Mouse (Mus musculus): Measurements from ENCODE around the gene Slc26a3.

The Slc26a3 gene

DNA sequence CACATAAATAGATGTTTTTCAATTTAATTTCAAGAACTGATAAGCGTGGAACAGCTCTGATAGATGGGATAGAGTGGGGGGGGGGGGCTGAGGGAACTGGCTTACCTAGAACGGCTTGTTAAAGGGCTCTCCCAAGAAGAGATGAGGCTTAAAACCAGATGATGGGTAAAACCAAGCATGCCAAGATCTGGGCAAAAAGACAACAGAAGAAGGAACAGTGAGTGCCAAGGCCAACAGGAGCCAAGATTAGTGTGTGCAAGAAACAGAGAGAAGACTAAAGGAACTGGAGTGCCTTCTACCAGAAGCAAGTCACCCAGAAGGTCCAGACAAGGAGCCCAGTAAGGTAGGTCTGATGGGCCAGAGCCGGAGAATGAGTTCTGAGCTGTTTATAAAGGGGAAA, at the start of gene Slc26a3:
Slc26a3 (plus strand) TSS at position 301 of the 400 bp plus-strand sequence.
- DNase-seq, result no peak

- no peak for DNase-seq
Observed at GRCm38 (mm10) chr12:31350191-31350943, 40.3 kb upstream of the Slc26a3 start.

DNA sequence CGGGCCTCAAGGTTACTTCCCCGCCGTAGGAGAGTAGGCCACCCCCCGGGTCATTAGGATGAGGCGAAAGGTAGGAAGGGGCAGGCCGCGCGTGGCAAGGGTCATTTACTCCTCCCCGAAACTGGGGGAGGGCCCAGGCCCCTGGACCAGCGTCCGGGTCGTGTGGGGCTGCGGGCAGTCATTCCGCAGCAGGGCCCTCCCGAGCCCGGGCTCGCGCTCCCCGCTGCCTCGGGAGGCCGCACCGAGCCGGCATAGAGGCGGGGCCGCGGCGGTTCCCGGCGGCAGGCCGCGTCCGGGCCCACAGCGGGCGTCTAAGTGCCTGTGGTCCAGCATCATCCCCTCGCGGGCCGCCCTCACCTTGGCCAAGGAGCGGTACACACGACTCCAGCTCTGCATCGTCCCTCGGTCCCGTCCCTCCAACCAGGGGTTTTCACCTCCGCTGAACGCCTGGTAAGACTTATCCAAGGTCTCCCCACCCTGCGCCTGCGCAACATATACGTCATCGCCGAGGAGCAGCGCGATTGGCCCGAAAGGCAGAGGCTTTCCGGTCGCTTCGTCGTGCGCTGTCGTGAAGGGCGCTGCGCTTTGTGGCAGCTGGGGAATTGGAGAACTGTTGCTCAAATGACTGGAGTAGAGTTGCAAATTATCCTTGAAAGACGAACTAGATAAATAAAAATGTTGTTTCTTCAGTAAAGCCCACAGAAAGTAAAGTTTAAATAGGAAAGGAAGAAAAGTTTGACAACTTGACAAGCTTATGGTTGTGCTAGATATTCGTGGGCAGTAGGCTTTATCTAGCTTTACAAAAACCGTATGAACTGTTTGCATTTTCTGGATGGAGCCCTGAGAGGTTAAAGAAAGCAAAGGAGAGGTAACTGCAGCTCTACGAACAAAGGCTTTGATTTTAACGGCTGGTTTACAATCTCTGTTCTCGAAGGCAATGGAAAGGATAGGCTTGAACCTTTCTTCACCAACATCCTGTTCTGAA, 39.4 kb upstream of the Slc26a3 start, which contains the start of gene Dld:
Dld (minus strand) TSS at position 510 of the 985 bp plus-strand sequence.
- DNase-seq, result peak; percentile 95 to 96

DNA sequence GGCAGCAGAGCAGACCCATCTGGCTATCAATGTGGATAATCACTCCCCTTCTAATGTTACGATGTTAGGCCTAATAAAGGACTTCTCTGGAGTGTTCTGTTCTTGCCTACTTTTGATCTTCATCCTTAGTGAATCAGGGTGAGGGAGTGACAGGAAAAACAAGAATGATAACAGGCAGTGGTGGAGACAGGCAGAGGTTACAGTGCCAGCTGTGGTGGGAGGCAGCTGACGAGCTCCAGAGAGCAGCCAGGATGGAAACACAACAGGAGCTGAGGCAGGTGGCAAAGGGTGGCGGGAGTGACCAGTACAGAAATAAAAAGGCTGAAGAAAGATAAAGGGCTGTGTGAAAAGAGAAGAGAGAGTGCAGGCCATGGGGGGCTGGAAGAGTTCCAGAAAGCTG, 24.2 kb upstream of the Slc26a3 start:
- no peak for DNase-seq

- no peak for DNase-seq
Observed at GRCm38 (mm10) chr12:31367721-31368120, 22.9 kb upstream of the Slc26a3 start.

DNA sequence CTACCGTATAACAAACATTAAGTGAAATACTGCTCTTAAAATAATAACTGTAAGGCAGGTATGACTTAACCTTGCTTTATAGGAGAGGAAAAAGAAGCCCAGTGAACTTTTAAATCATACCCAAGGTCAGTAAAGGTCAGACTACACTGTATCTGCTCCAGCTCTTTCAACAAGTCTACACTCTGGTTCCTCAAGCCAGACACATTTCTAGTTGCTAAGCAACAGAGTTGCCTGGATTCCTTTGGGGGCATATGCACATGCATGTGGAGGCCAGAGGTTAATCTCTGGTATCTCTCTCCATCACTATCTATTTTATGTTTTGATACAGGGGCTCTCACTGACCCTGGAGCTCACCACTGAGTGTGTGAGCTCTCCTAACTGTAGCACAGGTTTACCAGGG, 21.6 kb upstream of the Slc26a3 start:
- DNase-seq, result no peak

DNA sequence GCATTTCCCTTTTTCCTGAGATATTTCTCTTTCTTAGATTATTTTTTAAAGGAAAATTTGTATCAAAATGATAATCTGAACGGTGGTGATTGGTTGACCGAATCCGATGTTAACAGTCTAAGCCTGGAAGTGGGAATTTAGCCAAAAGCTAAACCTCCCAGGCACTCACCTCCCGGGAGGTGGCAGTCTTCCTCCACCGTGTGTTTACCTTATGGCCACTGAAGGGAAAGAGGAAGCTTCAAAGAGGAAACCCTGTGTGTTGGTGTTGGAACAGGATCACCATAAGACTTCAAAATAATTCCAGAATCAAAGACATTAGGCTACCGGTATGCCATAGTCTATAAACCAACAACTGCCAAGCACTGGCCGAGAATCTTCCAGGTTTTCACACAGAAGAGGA, 21.0 kb upstream of the Slc26a3 start:
- DNase-seq, result no peak

DNA sequence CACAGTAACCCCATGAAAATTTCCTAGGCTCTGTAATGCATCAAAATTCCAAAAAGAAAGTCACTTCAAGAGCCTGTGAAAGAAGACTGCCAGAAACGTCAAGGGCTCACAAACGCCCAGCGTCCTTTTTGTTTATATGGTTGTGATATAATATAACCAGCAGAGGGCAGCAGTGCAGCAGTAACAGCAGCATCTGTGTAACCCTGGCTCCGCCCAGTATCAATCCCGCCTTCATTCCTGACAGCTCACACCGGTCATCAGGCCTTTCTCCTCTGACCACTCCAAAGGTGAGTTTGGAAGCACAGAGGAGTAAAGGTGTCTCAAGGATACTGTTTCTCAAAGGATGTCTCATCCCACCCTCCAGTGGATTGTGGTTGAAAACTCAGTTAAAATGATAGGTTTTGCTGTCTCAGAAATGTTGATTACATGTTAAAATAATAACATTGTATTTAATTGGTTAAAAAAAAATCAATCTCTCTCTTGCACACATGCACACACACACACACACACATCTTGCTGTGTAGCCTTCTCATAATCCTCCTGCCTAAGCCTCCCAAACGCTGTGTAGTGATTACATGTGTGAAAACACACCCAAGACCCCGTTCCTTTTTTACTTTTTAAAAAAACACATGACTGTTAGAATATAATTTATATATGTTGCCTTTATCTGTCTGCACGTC, 15.9 kb upstream of the Slc26a3 start:
- peak; percentile 20 to 30 for DNase-seq

DNA sequence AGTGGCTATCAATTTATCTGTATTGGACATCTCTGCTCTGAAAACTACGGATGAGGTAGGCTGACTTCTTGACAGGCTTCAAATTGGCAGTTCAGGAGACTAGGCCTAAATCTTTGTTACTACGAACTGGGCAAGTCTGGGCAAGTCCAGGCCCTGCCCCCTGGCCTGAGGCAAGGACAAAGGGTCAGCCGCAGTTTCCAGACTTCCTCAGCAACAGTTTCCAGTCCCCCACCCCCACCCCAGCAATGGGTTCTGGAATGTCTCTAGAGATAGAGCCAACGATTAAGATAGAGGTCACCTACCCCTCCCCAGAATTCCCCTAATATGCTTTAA, 15.4 kb upstream of the Slc26a3 start:
- DNase-seq, result no peak

DNA sequence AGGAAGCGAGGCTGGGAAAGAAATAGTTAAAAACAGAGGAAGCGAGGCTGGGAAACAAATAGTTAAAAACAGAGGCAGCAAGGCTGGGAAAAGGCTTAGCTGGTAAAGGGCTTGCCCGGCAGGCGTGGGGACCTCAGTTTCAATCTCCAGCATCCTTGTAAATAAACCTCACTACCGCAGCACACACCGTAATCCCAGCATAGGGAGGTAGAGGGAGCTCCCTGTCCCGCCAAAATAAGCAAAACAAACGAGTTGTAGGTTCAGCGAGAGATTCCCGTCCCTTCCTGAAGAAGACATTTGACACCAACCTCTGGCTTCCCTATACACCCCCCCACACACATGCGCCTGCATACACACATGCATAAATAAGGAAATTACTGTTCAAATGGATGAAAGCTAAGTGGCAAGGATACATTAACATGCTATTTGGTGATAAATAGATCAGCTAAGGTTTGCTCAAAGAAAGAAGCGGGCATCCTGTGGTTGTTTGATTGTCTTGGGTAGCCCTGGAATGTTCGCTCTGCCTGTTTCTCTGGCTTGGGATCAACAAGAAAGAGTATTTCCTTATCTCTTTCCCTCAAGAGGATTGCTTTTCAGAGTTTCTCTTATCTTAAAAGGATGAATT, 14.2 kb upstream of the Slc26a3 start:
- DNase-seq, result no peak

DNA sequence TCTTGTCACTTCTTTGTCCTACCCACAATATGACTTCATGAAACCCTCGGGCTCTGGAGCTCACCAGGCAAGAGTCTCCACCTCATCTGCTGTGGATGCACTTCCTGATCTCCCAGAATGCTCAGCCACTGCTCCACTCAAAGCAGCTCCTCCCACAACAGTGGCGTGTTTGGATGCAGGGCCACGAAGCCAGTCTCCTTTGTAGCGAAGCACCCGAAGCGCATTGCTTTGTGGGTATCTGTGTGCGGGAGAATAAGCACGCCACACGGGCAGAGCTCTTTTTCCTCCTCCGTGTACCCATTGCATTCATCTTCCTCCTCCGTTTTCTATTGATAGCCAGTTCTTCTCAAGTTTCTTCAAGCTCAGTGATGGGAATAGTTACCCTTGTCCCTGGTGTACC, 13.4 kb upstream of the Slc26a3 start:
- no peak for DNase-seq

GRCm38 (mm10) chr12:31380878-31381277, 9.8 kb upstream of the Slc26a3 start:
- no peak for DNase-seq

- DNase-seq, result no peak
Observed at GRCm38 (mm10) chr12:31382451-31382850, 8.2 kb upstream of the Slc26a3 start.

- no peak for DNase-seq
Observed at GRCm38 (mm10) chr12:31387303-31387702, 3.4 kb upstream of the Slc26a3 start.

DNA sequence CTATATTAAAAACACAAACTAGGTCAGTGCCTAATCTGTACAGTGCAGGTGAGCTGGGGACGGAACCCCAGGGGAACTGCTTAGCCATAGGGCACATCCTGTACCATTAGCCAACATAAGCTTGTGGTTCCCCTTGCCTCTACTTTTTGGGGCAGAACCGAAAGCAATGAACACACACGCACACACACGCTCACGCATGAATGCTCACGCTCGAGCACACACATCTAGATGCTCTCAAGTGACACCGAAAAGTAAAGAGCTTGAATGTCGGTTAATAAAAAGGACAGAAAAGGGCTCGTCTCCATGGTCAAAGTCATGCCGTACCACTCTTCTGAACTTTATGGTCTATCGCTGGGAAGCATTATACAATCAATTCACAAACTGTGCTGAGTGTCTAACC, 1.0 kb downstream of the Slc26a3 start:
- no peak for DNase-seq

DNA sequence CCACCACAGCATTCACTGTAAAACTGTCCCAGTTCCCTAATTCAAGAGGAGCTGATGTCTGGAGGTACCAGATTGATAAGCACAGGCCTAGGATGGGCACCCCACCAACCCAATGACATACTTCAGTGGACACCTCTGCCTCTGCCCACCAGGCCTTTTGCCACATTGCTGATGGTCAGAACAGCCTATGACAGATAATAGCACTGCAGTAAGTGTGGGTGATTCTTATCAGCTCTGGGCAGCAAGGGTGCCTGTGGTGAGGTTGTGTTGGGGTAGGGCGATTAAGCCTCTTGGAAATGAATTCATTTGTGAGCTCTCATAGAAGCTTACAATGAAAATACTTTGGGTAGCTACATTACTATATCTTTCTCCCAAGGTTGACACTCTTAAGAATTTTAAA, 5.2 kb downstream of the Slc26a3 start:
- DNase-seq, result no peak

DNA sequence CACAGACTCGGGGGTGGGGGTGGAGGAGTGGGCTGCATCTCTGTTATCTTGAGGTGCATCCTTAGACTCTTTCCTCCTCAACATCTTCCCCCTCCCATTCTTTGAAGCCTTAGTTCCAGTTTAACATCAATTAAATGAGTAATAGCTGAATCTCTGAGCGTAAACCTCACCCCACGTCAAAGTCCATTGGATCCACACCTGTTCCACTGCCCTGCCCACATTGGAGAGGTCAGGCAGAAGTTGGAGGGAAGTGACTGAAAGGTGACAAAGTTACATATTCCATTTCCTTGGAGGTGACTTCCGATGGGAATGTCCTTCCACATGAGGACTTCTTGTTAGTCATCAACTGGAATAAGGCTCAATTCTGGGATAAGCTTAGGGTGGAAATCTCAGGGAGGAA, 7.0 kb downstream of the Slc26a3 start:
- no peak for DNase-seq

GRCm38 (mm10) chr12:31400821-31401220, 10.2 kb downstream of the Slc26a3 start:
- no peak for DNase-seq

DNA sequence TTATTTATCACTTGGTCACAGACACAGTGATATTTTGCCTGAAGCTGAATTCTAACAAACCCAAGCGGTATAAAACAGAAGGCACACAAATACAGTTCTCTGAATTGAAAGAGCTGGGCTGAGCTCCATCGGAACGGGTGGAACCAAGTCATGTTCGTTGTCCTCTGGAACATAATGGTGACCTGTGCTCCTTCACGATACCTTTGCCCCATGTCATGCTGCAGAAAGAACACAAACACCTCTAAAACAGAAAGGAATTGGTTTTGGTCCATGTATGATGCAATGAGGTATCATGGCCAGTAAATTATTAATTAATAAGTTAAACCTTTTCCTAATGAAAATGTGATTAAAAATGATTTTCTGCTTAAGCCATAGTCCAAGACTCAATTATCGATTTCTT, 11.3 kb downstream of the Slc26a3 start:
- no peak for DNase-seq

- DNase-seq, result no peak
Observed at GRCm38 (mm10) chr12:31404575-31405240, 14.0 kb downstream of the Slc26a3 start.

DNA sequence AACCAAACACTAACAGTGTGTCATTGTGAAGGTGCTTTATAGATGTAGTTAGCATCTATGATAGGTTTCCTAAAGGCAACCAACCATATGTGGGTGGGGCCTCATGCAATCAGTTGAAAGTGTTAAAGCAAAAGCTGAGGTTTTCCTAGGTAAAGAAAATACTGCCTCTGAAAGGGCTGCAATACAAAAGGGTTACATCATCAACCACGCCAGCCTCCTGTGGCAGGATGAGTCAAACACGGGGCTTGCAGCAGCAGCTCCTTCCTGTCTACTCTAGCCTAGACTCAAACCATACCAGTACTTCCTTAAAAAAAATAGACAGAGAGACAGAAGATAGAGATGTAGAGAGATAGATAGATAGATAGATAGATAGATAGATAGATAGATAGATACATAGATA, 25.3 kb downstream of the Slc26a3 start:
- DNase-seq, result no peak

DNA sequence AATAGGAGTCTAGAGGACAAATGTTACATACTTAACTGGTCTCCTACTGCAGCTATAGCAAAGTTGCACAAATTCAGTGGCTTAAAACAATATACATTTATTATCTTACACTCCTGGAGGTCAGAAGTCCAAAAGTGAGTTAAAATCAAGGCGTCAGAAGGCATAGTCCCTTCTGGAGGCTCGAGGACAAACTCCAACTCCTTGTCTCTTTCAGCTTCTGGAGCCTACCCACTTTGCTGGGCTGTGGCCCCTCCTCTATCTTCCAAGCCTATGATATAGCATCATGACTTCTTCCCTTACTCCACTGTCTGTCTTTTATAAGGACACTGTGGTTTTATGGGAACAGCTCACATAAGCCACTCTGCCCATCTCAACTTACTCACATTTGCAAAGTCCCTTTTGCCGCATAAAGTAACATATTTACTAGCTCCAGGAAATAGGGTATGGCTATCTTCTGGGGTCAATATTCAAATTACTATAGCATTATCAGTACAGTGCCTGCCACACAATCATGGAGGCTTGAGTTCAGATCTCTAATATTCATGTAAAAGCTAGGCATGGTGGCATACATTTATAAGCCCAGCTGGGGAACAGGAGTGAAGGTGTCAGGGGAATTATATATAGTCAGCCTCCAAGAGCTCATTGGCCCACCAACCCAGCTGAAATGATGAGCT, 31.4 kb downstream of the Slc26a3 start:
- no peak for DNase-seq
